Mouse (Mus musculus) Patski (cell line): ENCODE measurements around the gene Klhl34. TPM values are rescaled to one million over a fixed set of nuclear protein-coding genes. Genes with fewer than 3 reads are reported as not detected.

ENCODE experiments used
- ATAC-seq: fragments of 100-300 bp; one replicate; pipeline ENCODE4 v1.8.0; 2021
- CTCF ChIA-PET: fragments of 350-600 bp; sonication (Branson Sonifier 250); formaldehyde crosslinking; loops from one replicate; lab custom pipeline; 2022; ENCODE audit warnings: inconsistent platforms; lab: Charles Lee
- POLR2A ChIA-PET: fragments of 350-600 bp; sonication (Branson Sonifier 250); formaldehyde crosslinking; loops from one replicate; lab custom pipeline; 2022; ENCODE audit warnings: antibody characterized with exemption, inconsistent platforms; lab: Charles Lee
- DNase-seq: peaks from one replicate; pipeline ENCODE4 v3.0.0-alpha.2; 2011; ENCODE audit warnings: low read depth, low spot score
- H3K27me3 ChIP-seq: fragments of 371-371 bp; one replicate; pipeline ENCODE4 v1.5.1; 2021
- CTCF ChIP-seq: fragments of 100-300 bp; IDR thresholded peaks from one replicate; pipeline ENCODE4 v1.5.1; 2021
- in situ Hi-C: fragments of 300-500 bp; cut with MboI; formaldehyde crosslinking; loops from 3 replicates; pipeline ENCODE4 v1.11.1; 2018; ENCODE audit warnings: low pct_unique_long_range_greater_than_20kb, mixed read lengths
- polyA plus RNA-seq: library from polyadenylated mRNA; unstranded; gene quantifications from one replicate; pipeline ENCODE4 v1.2.3, GENCODE M21; 2021

Gene Klhl34
- polyA plus RNA-seq = not detected

GRCm38 (mm10) chrX:157818207-157818920 lies at the start of gene Klhl34:
Gene Klhl34, plus strand, starts transcription at chrX:157818435.
- in situ Hi-C loops = no loop called here
- ChIA-PET POLR2A (no interaction called here), CTCF (interaction anchor here (1.0 kb wide), 1 partner anchor 15 kb away, joined by 3 read pairs; no protein-coding TSS in a partner anchor)
- ATAC-seq (no peak), DNase-seq (no peak)
- peaks cover 28% of the 10 kb centered on the region for H3K27me3 ChIP-seq
- TF ChIP-seq CTCF = no peak

- no peak for TF ChIP-seq CTCF
- H3K27me3 ChIP-seq = peaks cover 3% of the 10 kb centered on the region
- no peak for ATAC-seq
- no peak for DNase-seq
- in situ Hi-C loops = no loop called here
- ChIA-PET CTCF (no interaction called here), POLR2A (no interaction called here)
Measured at GRCm38 (mm10) chrX:157801669-157802068, 16.6 kb upstream of the Klhl34 start.

GRCm38 (mm10) chrX:157809721-157810120 lies 8.5 kb upstream of the Klhl34 start:
- peaks cover 10% of the 10 kb centered on the region for H3K27me3 ChIP-seq
- in situ Hi-C loops = no loop called here
- no peak for ATAC-seq
- ChIA-PET CTCF (interaction anchor here (0.7 kb wide), 1 partner anchor 1651 kb away, joined by 3 read pairs; no protein-coding TSS in a partner anchor), POLR2A (no interaction called here)
- DNase-seq = no peak
- no peak for TF ChIP-seq CTCF

GRCm38 (mm10) chrX:157817571-157818206 lies 546 bp upstream of the Klhl34 start:
- in situ Hi-C loops = no loop called here
- no peak for DNase-seq
- TF ChIP-seq CTCF = no peak
- ChIA-PET CTCF (interaction anchor here (1.0 kb wide), 1 partner anchor 16 kb away, joined by 3 read pairs; no protein-coding TSS in a partner anchor), POLR2A (no interaction called here)
- peaks cover 23% of the 10 kb centered on the region for H3K27me3 ChIP-seq
- ATAC-seq = no peak

- DNase-seq = no peak
- TF ChIP-seq CTCF = no peak
- CTCF ChIA-PET = no interaction called here
- ATAC-seq = no peak
- in situ Hi-C loops = no loop called here
- POLR2A ChIA-PET = no interaction called here
- peaks cover 32% of the 10 kb centered on the region for H3K27me3 ChIP-seq
Measured at GRCm38 (mm10) chrX:157818921-157819260, 656 bp downstream of the Klhl34 start.

GRCm38 (mm10) chrX:157829983-157830382 lies 11.7 kb downstream of the Klhl34 start:
- no peak for DNase-seq
- peaks cover 77% of the 10 kb centered on the region for H3K27me3 ChIP-seq
- TF ChIP-seq CTCF = no peak
- POLR2A ChIA-PET = no interaction called here
- in situ Hi-C loops = no loop called here
- no peak for ATAC-seq
- CTCF ChIA-PET = interaction anchor here (1.0 kb wide), 1 partner anchor 9 kb away, joined by 3 read pairs; no protein-coding TSS in a partner anchor

Other genes with a start within 250 kb of the Klhl34 start
- gene Yy2, start 249.4 kb upstream of the Klhl34 start, polyA plus RNA-seq = 1.2 TPM
- 30.9 TPM for gene Mbtps2, start 219.7 kb upstream of the Klhl34 start, polyA plus RNA-seq
- gene Smpx, start 119.5 kb upstream of the Klhl34 start, polyA plus RNA-seq = not detected
- not detected for gene Cnksr2, start 224.9 kb downstream of the Klhl34 start, polyA plus RNA-seq